Mouse (Mus musculus): ENCODE measurements around the gene Brk1. TPM values are rescaled to one million over a fixed set of nuclear protein-coding genes. Genes with fewer than 3 reads are reported as not detected.

The Brk1 gene
- polyA plus RNA-seq, 1 experiment from 2014 or later: 200 TPM

DNA sequence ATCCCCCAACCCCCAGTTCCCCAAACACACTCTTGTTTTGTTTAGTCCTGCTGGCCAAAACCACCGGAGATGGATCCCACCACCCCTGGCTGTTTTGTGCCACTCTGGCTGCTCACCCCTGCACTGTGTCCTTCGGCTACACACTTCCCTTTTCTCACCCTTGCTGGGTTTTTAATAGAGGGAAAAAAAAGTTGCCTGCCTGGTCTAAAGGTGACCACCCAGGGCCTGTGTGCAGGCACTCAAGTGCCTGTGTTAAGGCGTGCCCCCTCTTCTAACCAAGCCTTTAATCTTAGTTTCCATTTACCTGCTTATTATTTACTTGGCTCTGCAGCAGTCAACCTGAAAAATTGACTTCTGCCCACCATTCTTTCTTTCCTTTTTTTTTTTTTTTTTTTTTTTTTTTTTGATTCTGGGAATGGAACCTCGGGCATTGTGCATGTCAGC, 45.6 kb downstream of the Brk1 start:
- Histone ChIP-seq H3K36me3 (ENCODE audit: control insufficient read depth, insufficient read depth, low read length) (no peaks in the 10 kb centered on the region), H3K4me3 (ENCODE audit: low read depth, low read length) (no peak overlapping the region), H3K4me1 (replicated peaks; ENCODE audit: control insufficient read depth, insufficient read depth, low read length) (no peaks in the 10 kb centered on the region), H3K9me3 (ENCODE audit: control insufficient read depth, low read length) (no peaks in the 10 kb centered on the region), H3K4me2 (ENCODE audit: low read depth, low read length, severe bottlenecking) (no peak overlapping the region), H3K27me3 (ENCODE audit: control insufficient read depth, insufficient read depth, low read length) (no peaks in the 10 kb centered on the region), H3K9ac (ENCODE audit: low read length) (no peak overlapping the region), H3K27ac (ENCODE audit: low read depth, low read length) (no peak overlapping the region)
- ATAC-seq (replicated peaks; ENCODE audit: low FRiP score) (no peak), DNase-seq (ENCODE audit: low spot score) (no peak)
- 84% methylated on average over 4 of the region's 4 CpGs for WGBS

- Histone ChIP-seq H3K27me3 (ENCODE audit: control insufficient read depth, insufficient read depth, low read length) (no peaks in the 10 kb centered on the region), H3K36me3 (ENCODE audit: control insufficient read depth, insufficient read depth, low read length) (no peaks in the 10 kb centered on the region), H3K4me3 (ENCODE audit: low read depth, low read length) (no peak overlapping the region), H3K9me3 (ENCODE audit: control insufficient read depth, low read length) (no peaks in the 10 kb centered on the region), H3K4me2 (ENCODE audit: low read depth, low read length, severe bottlenecking) (no peak overlapping the region), H3K9ac (ENCODE audit: low read length) (no peak overlapping the region), H3K27ac (ENCODE audit: low read depth, low read length) (no peak overlapping the region), H3K4me1 (replicated peaks; ENCODE audit: control insufficient read depth, insufficient read depth, low read length) (no peaks in the 10 kb centered on the region)
- 72% methylated on average over 3 of the region's 3 CpGs for WGBS
- DNase-seq (ENCODE audit: low spot score): no peak
- ATAC-seq (replicated peaks; ENCODE audit: low FRiP score): no peak
Measured at GRCm38 (mm10) chr6:113651626-113652025, 47.1 kb downstream of the Brk1 start.

DNA sequence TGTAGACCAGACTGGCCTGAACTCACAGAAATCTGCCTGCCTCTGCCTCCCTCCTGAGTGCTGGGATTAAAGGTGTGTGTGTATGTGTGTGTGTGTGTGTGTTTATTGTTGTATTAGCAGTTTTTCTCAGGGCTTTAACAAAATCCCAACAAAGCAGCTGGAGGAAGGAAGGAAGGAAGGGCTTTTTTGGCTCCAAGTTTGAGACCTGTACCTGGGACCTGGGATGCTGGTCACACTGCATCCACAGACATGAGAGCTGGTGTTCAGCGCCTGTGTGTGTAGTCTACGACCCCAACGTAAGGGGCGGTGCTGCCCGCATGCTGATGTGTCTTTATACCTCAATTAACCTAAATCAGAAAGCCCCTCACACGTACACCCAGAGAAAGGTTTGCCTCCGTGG, 49.0 kb downstream of the Brk1 start:
- H3K4me2 ChIP-seq (ENCODE audit: low read depth, low read length, severe bottlenecking): no peak overlapping the region
- ATAC-seq (replicated peaks; ENCODE audit: low FRiP score) (no peak), DNase-seq (ENCODE audit: low spot score) (no peak)
- H3K9me3 ChIP-seq (ENCODE audit: control insufficient read depth, low read length): no peaks in the 10 kb centered on the region
- H3K9ac ChIP-seq (ENCODE audit: low read length): no peak overlapping the region
- H3K4me1 ChIP-seq (replicated peaks; ENCODE audit: control insufficient read depth, insufficient read depth, low read length): no peaks in the 10 kb centered on the region
- no peak overlapping the region for H3K27ac ChIP-seq (ENCODE audit: low read depth, low read length)
- H3K4me3 ChIP-seq (ENCODE audit: low read depth, low read length): no peak overlapping the region
- H3K36me3 ChIP-seq (ENCODE audit: control insufficient read depth, insufficient read depth, low read length): no peaks in the 10 kb centered on the region
- 96% methylated on average over 7 of the region's 7 CpGs for WGBS
- no peaks in the 10 kb centered on the region for H3K27me3 ChIP-seq (ENCODE audit: control insufficient read depth, insufficient read depth, low read length)

GRCm38 (mm10) chr6:113654102-113654501, 49.5 kb downstream of the Brk1 start:
- DNase-seq (ENCODE audit: low spot score) (no peak), ATAC-seq (replicated peaks; ENCODE audit: low FRiP score) (no peak)
- no peak overlapping the region for H3K27ac ChIP-seq (ENCODE audit: low read depth, low read length)
- no peaks in the 10 kb centered on the region for H3K9me3 ChIP-seq (ENCODE audit: control insufficient read depth, low read length)
- H3K4me2 ChIP-seq (ENCODE audit: low read depth, low read length, severe bottlenecking): no peak overlapping the region
- 83% methylated on average over 8 of the region's 8 CpGs for WGBS
- no peak overlapping the region for H3K9ac ChIP-seq (ENCODE audit: low read length)
- H3K36me3 ChIP-seq (ENCODE audit: control insufficient read depth, insufficient read depth, low read length): no peaks in the 10 kb centered on the region
- H3K4me1 ChIP-seq (replicated peaks; ENCODE audit: control insufficient read depth, insufficient read depth, low read length): no peaks in the 10 kb centered on the region
- no peak overlapping the region for H3K4me3 ChIP-seq (ENCODE audit: low read depth, low read length)
- H3K27me3 ChIP-seq (ENCODE audit: control insufficient read depth, insufficient read depth, low read length): no peaks in the 10 kb centered on the region

DNA sequence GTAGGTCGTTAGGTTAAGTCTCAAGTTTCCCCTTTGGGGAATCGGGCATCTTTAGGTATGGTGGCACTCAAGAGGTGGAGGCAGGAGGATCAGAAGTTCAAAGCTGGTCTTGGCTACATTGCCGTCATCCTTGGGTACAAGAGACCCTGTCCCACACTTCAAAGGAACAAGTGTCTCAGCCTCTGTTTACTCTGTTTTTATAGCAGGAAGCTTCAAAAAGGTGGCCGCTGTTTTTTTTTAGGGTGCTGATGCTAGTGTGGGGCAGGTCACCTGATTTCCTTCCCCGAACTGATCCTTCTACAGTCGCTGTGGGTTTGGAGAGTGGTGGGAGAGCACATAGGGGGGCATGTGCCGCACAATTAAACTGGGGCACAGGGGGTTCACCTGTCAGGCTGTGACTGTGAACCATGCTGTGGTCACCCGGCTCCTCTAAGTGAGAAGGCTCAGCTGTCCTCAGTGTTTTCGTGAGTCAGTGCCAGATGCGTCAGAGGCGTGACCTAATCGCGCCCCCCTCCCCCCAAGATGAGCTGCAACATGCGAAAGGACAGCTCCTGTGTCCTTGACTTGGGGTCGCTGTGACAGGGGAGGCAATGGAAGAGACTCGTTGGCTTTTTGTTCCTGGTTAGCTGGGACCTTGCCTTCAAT, 50.3 kb downstream of the Brk1 start:
- no peaks in the 10 kb centered on the region for H3K27me3 ChIP-seq (ENCODE audit: control insufficient read depth, insufficient read depth, low read length)
- no peak for ATAC-seq (replicated peaks; ENCODE audit: low FRiP score)
- H3K27ac ChIP-seq (ENCODE audit: low read depth, low read length): no peak overlapping the region
- no peaks in the 10 kb centered on the region for H3K36me3 ChIP-seq (ENCODE audit: control insufficient read depth, insufficient read depth, low read length)
- no peak overlapping the region for H3K4me3 ChIP-seq (ENCODE audit: low read depth, low read length)
- no peak overlapping the region for H3K4me2 ChIP-seq (ENCODE audit: low read depth, low read length, severe bottlenecking)
- DNase-seq (ENCODE audit: low spot score): no peak
- no peaks in the 10 kb centered on the region for H3K9me3 ChIP-seq (ENCODE audit: control insufficient read depth, low read length)
- no peaks in the 10 kb centered on the region for H3K4me1 ChIP-seq (replicated peaks; ENCODE audit: control insufficient read depth, insufficient read depth, low read length)
- H3K9ac ChIP-seq (ENCODE audit: low read length): no peak overlapping the region
- 83% methylated on average over 16 of the region's 16 CpGs for WGBS

- DNase-seq (ENCODE audit: low spot score): no peak
- ATAC-seq (replicated peaks; ENCODE audit: low FRiP score): no peak
- no peaks in the 10 kb centered on the region for H3K36me3 ChIP-seq (ENCODE audit: control insufficient read depth, insufficient read depth, low read length)
- no peak overlapping the region for H3K4me3 ChIP-seq (ENCODE audit: low read depth, low read length)
- H3K4me2 ChIP-seq (ENCODE audit: low read depth, low read length, severe bottlenecking): no peak overlapping the region
- H3K27ac ChIP-seq (ENCODE audit: low read depth, low read length): no peak overlapping the region
- WGBS: 88% methylated on average over 3 of the region's 3 CpGs
- no peak overlapping the region for H3K9ac ChIP-seq (ENCODE audit: low read length)
- no peaks in the 10 kb centered on the region for H3K4me1 ChIP-seq (replicated peaks; ENCODE audit: control insufficient read depth, insufficient read depth, low read length)
- no peaks in the 10 kb centered on the region for H3K9me3 ChIP-seq (ENCODE audit: control insufficient read depth, low read length)
- no peaks in the 10 kb centered on the region for H3K27me3 ChIP-seq (ENCODE audit: control insufficient read depth, insufficient read depth, low read length)
Measured at GRCm38 (mm10) chr6:113655475-113655874, 50.9 kb downstream of the Brk1 start.

DNA sequence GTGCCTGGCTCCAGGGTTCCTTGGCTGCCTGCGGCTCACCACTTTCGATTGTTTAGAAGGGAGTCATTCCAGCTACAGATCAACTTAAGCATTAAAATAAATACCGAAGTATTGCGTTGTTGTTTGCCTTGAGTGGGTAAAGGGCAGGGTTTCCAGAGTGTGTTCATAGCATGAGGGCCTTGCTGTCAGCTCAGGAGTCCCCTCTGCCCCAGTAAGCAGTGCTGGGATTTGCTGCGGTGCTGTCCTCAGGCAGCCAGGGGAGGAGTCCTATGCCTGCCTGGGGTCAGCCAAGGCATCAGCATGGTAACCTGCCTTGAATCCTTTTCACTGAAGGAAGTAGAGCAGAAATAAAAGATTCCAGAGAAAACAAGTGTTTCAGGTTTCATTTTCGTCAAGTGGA, 52.3 kb downstream of the Brk1 start:
- no peak for DNase-seq (ENCODE audit: low spot score)
- 83% methylated on average over 6 of the region's 6 CpGs for WGBS
- ATAC-seq (replicated peaks; ENCODE audit: low FRiP score): no peak

GRCm38 (mm10) chr6:113658226-113658625, 53.7 kb downstream of the Brk1 start:
- no peak for DNase-seq (ENCODE audit: low spot score)
- H3K36me3 ChIP-seq (ENCODE audit: control insufficient read depth, insufficient read depth, low read length): no peaks in the 10 kb centered on the region
- H3K27me3 ChIP-seq (ENCODE audit: control insufficient read depth, insufficient read depth, low read length): no peaks in the 10 kb centered on the region
- H3K27ac ChIP-seq (ENCODE audit: low read depth, low read length): no peak overlapping the region
- H3K9ac ChIP-seq (ENCODE audit: low read length): no peak overlapping the region
- no peaks in the 10 kb centered on the region for H3K9me3 ChIP-seq (ENCODE audit: control insufficient read depth, low read length)
- ATAC-seq (replicated peaks; ENCODE audit: low FRiP score): no peak
- no peaks in the 10 kb centered on the region for H3K4me1 ChIP-seq (replicated peaks; ENCODE audit: control insufficient read depth, insufficient read depth, low read length)
- WGBS: 64% methylated on average over 3 of the region's 3 CpGs
- no peak overlapping the region for H3K4me2 ChIP-seq (ENCODE audit: low read depth, low read length, severe bottlenecking)
- no peak overlapping the region for H3K4me3 ChIP-seq (ENCODE audit: low read depth, low read length)

More for the DNA sequence above, 52.3 kb downstream of the Brk1 start:
- H3K9ac ChIP-seq (ENCODE audit: low read length): no peak overlapping the region
- no peaks in the 10 kb centered on the region for H3K27me3 ChIP-seq (ENCODE audit: control insufficient read depth, insufficient read depth, low read length)
- no peak overlapping the region for H3K4me3 ChIP-seq (ENCODE audit: low read depth, low read length)
- no peaks in the 10 kb centered on the region for H3K36me3 ChIP-seq (ENCODE audit: control insufficient read depth, insufficient read depth, low read length)
- no peak overlapping the region for H3K27ac ChIP-seq (ENCODE audit: low read depth, low read length)
- H3K4me1 ChIP-seq (replicated peaks; ENCODE audit: control insufficient read depth, insufficient read depth, low read length): no peaks in the 10 kb centered on the region
- H3K9me3 ChIP-seq (ENCODE audit: control insufficient read depth, low read length): no peaks in the 10 kb centered on the region
- no peak overlapping the region for H3K4me2 ChIP-seq (ENCODE audit: low read depth, low read length, severe bottlenecking)
